Mouse (Mus musculus) gastrocnemius, adult 18-20 months (tissue): ENCODE measurements at regions not wholly inside any gene's neighbourhood (a gene's known extent, or its start where the extent isn't known, plus 50 kb on each side); places are given as distances from the start of the nearest gene placed in this dataset.

Source experiments
- DNase-seq: peaks from one replicate; pipeline ENCODE4 v3.0.0; 2021; ENCODE audit warnings: low spot score

DNA sequence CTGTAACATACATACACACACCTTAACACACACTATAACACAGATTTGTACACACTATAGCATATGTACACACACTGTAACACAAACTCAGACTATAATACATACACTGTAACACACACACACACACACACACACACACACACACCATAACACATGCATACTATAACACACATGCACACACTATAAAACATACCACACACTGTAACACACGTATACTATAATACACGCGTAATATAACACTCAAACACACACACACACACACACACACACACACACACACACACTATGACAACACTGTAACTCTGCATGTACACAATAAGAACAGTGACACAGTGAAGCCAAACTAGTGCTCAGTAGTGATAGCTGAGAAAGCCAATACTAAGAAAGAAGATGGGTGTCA lies 147.7 kb upstream of the Igfbp3 start:
- DNase-seq: no peak

GRCm38 (mm10) chr11:7348601-7349000 lies 134.9 kb upstream of the Igfbp3 start:
- no peak for DNase-seq

GRCm38 (mm10) chr11:7337826-7338225 lies 124.1 kb upstream of the Igfbp3 start:
- DNase-seq: no peak

- DNase-seq: no peak
Observed at GRCm38 (mm10) chr11:7317409-7317970, 103.8 kb upstream of the Igfbp3 start.

DNA sequence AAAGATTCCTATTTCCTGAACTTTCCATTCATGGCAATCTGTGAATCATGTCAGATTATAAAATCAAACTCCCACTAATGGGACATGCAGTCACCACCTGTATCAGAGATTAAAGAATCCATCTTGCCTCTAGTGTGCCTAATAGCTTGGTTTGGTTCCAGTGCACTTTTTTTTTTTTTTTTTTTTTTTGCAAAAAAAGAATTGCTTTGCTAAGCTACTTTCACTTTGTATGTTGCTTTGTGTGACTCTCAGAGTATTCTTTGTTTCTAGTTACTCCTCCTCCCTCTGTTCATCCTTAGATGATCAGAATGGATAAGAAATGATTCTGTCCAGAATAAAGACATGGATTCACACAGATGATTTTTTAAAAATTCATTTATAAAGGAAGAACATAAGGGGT lies 82.5 kb upstream of the Igfbp3 start:
- DNase-seq: no peak

- no peak for DNase-seq
Observed at GRCm38 (mm10) chr11:7289242-7289938, 75.7 kb upstream of the Igfbp3 start.

- DNase-seq: no peak
Observed at GRCm38 (mm10) chr11:7284836-7285490, 71.2 kb upstream of the Igfbp3 start.

- DNase-seq: no peak
Observed at GRCm38 (mm10) chr11:7282981-7283380, 69.3 kb upstream of the Igfbp3 start.

GRCm38 (mm10) chr11:7282188-7282587 lies 68.5 kb upstream of the Igfbp3 start:
- DNase-seq: no peak

DNA sequence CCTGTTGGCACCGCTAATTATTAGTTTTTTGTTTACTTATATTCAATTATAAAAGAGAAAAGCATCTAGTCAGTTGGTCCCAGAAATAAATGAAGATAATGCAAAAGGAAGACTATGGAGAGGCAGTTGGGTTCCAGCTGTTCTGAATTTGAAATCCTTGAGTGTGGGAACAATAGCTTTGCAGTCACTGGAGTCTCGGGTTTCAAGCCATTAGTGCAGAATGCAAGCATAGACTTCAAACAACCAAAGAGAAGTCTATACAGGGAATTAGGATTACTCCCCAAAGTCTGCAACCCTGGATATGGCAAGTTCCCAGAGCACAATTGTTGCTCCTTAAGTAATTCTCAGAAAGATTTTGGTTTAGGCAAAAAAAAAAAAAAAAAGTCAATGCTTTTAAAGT lies 67.9 kb upstream of the Igfbp3 start:
- DNase-seq: no peak

- DNase-seq: no peak
Observed at GRCm38 (mm10) chr11:7279891-7280290, 66.2 kb upstream of the Igfbp3 start.

DNA sequence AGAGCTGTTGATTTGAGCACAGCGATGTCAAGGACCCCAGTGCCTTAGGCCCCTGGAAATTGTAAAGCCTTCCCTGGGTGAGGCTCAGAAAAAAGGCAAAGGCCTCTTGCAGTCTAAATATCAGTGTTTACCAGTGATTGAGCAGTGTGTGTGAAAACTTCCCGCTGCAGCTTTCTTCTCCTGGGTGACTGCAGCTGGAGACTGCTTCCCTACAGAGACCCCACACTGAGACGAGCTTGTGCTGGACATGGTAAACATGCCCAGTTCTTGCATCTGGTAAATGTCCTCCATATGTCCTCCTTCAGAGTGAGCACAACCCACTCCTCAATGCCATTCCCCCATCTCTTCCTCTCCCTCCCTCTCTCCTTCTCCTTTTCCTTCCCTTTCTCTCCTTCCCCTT lies 58.8 kb upstream of the Igfbp3 start:
- DNase-seq: no peak

DNA sequence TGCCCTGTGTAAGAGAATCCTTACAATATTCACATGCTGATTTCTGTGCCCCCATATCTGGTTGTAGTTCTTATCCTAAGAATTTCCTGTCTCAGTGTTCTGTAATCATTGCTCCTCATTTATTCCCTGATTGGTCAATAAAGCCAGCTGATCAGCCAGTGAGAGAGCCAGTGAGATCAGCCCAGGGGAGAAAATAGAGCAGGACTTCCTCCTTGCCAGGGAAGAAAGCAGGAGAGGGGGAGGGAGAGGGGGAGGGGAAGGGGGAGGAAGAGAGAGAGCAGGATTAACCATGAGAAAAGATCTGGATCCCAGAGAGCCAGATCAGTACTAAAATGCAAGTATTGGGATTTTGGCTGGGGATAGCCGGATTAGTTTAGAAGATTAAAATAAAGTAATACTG lies 57.2 kb upstream of the Igfbp3 start:
- no peak for DNase-seq

DNA sequence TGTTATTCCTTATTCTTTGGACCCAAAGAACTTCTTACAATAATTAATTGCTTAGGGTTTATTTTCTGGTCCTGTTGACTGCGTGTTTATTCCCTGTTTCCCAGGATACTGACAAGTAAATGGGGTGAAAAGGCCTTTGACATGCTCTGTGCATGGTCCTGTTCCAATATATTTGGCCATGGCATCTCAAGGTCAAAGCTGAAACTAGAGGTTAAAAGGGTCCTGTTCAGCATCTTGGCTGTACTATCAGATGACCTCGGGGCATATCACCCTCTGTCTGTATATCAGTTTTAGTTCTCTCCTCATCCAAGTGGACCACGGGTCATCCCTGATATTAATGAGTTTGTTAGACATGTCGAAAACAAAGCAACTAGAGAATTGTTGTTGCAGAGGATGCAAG lies 50.2 kb upstream of the Igfbp3 start:
- no peak for DNase-seq
